Mouse (Mus musculus) cerebral cortex, adult 2 months (tissue): ENCODE measurements around the gene Ninj2.

Experiments
- WGBS: fragments of 180-500 bp; shearing (Covaris S2); methylation state at CpG from one replicate; pipeline ENCODE4 v1.1.7; 2018; 5-methylcytosine and 5-hydroxymethylcytosine counted together

Ninj2 gene

GRCm38 (mm10) chr6:120134748-120135147, 41.6 kb downstream of the Ninj2 start:
- 74% methylated on average over 4 of the region's 4 CpGs for WGBS

DNA sequence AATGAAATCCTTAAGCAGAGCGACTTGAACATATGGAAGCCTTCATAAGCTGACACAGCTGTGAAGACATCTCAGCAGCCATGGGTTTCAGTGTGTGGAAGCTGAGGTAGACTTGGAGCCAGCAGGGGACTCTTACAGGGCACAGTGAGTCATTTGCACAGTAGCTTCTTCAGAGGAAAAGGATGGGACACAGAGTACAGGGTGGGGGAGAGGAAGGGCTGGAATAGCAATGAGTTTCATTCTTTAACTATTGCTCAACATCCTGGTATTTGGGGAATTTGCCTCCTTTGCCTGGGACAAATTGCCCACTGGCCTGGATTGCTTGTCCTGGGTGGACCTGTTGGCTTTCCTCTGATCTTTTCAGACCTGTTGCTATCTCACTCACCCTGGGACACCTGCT, 52.3 kb downstream of the Ninj2 start:
- WGBS, result 46% methylated on average over 1 of the region's 1 CpGs

GRCm38 (mm10) chr6:120146676-120147075, 53.5 kb downstream of the Ninj2 start:
- 69% methylated on average over 10 of the region's 10 CpGs for whole genome bisulfite sequencing

GRCm38 (mm10) chr6:120147411-120147810, 54.3 kb downstream of the Ninj2 start:
- 78% methylated on average over 8 of the region's 8 CpGs for WGBS

DNA sequence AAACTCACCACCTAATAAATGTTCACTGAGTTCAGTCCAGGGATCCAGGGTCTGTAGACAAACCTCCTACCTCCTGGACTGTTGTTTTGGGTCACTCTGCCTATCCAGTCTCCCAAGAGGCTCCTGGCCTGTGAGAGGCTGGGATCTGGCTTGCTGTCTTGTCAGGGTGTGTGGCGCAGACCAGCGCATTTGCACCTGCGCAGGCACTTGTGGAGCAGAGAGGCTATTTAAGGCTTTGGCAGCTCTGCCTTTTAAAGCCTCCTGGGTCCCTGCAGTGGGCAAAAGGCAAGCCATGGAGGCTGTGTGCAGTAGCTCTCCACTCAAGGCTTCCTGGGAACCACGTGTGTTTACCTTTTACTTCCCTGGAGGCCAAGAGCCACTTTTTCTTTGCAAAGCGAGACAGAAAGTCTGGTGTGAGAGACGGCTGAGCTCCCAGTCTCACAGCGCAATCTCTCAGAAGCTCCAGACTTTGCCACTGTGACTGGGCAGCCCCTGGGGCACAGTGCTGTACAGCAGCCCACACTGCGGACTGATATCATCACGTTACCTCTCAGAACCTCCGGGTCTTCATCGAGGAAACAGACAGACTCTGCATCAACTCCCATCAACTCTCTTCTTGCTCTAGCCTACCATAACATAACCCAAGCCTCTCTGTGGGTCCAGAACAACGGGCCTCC, 55.7 kb downstream of the Ninj2 start:
- 97% methylated on average over 12 of the region's 12 CpGs for WGBS

DNA sequence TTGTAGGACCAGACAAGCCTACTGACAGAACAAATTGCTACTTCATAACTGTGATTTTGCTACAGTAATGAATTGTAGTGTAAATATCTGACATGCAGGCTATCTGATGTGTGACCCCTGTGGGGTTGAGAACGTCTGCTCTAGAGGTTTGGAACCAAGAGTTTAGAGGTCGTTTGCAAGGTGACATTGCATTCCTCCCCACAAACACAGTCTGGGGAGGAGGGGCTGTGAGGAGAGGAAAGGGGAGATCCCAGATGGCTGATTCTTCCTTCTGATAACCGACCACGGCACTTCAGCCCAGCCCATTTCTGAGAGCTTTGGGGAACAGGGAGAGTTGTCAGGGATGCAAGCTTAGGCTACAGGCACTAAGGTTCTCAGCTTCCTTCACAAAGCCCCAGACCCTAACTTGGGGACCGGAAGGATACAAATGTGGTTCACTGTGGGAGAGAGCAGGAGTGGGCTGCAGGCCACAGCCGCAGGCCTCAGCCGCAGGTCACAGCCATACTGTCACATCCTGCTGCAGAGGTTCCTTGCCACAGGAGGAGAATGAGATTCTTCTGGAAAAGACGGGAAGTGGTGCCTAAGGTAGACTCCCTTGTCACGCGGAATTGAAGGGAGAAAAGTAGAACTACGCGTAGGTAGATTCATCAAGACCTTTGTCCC, 56.4 kb downstream of the Ninj2 start:
- WGBS, result 88% methylated on average over 12 of the region's 12 CpGs

DNA sequence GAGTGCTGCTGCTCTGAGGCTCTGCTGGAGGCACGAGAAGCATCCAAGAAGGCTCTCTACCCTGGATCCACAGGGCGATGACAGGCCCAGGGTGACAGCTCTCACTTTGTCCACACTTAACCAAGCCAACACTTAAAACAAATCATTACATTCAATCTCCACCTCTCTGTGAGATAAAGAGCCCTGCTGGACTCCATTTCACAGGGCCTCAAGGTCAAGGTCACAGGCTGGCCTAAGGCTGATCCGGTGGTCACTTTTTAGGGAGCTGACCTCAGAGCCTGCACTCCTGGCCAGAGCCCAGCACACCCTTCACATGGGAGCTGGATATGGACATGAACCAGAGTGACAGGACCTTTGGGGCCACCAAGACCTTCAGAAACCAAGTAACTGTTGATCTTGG, 57.1 kb downstream of the Ninj2 start:
- 88% methylated on average over 3 of the region's 3 CpGs for WGBS

- 61% methylated on average over 3 of the region's 3 CpGs for WGBS
Observed at GRCm38 (mm10) chr6:120151616-120152053, 58.5 kb downstream of the Ninj2 start.

DNA sequence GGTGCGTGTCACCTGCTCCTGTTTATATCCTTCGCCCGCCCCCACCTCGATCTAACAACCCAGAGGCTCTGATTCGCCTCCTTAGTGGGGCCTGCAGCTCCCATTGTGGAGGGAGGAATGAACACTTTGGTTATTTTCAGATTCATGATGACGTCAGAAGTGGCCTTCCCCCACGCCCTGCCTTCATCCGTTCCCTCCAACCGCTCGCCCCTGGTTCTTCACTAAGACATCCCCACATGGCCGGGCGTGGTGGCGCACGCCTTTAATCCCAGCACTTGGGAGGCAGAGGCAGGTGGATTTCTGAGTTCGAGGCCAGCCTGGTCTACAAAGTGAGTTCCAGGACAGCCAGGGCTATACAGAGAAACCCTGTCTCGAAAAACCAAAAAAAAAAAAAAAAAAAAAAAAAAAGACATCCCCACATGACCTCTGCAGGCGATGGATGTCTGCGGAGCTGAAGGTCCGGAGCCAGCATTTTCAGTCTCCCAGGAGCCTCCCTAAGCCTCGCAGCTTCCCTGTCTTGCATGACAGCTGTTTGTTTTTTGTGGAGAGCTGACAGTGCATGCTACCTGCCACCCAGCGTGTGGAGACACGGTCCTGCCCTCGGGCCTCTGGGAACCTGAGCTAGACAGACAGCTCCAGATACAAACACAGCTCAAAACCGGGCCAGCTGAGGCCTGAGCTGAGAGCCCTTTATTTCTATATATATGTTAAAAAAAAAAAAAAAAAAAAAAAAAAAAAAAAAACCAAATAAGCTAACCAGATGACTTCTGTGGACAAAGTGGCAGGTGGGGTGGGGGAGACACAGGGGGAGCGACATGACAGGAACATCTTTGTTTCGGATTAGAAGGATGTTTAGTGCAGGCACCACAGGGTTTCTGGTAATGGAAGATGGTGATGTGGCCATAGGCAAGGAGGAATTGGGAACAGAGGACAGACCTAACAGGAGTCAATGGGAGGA, 59.9 kb downstream of the Ninj2 start:
- 79% methylated on average over 24 of the region's 26 CpGs for WGBS

DNA sequence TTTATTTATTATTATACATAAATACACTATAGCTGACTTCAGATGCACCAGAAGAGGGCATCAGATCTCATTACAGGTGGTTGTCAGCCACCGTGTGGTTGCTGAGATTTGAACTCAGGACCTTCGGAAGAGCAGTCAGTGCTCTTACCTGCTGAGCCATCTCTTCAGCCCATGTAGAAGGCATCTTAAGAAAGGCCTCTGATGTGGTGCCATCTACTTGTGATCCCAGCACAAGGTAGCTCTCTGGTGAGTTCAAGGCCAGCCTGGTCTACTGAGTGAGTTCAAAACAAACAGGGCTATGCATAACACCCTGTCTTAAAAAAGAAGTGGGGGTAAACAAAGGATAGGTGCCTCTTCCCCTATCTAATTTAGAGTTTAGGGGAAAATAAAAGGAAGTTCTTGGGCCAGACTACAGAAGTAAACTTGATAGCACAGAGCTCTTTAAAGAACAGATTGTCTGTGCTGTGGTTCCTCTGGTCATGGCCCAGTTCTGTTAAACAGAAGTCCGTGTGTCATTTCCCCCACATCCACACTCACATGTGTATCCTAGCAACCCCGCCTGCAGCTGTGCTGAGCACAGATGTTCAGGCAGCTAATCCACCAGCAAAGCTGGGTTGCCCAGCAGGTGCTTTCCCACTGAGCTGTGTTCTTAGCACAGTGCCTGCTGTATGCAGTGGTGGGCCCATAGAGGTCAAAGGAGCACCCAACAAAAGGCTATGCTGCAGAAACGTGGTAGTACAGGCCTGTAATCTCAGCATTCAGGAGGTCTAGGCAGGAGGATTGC, 61.6 kb downstream of the Ninj2 start:
- 70% methylated on average over 5 of the region's 5 CpGs for WGBS

GRCm38 (mm10) chr6:120155510-120155909, 62.4 kb downstream of the Ninj2 start:
- WGBS, result 74% methylated on average over 4 of the region's 4 CpGs

DNA sequence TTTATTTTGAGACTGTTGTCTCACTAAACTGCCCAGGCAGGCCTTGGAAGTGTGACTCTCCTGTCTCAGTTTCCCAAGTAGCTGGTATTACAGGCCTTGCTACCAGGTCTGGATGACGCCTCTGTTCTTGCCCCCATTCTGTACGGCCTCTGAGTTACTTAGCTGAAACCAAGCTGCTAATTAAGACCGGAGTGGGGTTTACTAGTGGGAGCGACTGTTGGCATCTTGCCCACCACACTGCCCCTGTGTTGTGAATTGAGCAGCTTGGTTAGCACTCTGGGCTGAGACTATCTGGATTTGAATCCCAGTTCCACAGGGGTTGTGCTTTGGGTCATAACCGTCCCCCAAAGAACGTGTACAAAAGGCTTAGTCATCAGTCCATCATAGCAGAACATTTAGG, 64.3 kb downstream of the Ninj2 start:
- 62% methylated on average over 6 of the region's 6 CpGs for WGBS

GRCm38 (mm10) chr6:120159133-120159901, 66.2 kb downstream of the Ninj2 start:
- WGBS, result 40% methylated on average over 9 of the region's 9 CpGs

- 87% methylated on average over 6 of the region's 6 CpGs for WGBS
Observed at GRCm38 (mm10) chr6:120162928-120163327, 69.8 kb downstream of the Ninj2 start.

DNA sequence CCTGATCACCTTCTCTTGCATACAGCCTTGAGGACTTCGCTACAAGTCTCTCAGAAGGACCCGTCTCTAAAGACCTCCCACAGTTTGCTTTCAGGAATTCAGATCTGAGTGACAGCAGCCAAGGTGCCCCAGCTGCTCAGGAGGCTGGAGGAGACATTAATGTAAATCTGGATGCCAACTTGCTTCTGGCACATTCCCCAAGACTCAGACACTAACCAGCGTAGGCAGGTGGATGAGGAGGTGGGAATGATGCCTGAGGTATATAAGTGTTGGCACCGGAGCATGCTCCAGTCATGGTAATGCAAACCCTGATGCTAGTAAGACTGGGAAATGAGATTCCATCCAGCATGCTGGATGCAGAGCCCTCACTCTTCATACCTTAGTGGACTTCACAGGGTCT, 71.6 kb downstream of the Ninj2 start:
- WGBS, result 58% methylated on average over 4 of the region's 4 CpGs

DNA sequence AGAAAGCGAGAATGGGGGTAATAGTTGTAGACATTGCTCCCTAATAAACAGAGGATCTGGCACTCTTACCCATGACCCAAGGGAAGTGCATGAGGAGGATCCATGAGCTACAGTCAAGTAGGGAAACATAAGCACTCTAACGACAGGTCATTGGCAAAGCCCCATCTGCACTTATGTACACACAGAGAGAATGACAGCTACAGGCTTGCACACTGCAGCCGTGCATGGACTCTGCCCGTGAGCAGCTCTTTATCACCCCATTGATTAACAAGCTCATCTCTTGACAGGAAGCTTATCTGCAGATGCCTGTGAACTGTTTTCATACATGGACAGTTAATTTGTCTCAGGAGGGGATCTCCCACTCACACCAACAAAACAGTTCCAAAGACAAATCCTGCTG, 74.4 kb downstream of the Ninj2 start:
- WGBS, result 83% methylated on average over 4 of the region's 4 CpGs

DNA sequence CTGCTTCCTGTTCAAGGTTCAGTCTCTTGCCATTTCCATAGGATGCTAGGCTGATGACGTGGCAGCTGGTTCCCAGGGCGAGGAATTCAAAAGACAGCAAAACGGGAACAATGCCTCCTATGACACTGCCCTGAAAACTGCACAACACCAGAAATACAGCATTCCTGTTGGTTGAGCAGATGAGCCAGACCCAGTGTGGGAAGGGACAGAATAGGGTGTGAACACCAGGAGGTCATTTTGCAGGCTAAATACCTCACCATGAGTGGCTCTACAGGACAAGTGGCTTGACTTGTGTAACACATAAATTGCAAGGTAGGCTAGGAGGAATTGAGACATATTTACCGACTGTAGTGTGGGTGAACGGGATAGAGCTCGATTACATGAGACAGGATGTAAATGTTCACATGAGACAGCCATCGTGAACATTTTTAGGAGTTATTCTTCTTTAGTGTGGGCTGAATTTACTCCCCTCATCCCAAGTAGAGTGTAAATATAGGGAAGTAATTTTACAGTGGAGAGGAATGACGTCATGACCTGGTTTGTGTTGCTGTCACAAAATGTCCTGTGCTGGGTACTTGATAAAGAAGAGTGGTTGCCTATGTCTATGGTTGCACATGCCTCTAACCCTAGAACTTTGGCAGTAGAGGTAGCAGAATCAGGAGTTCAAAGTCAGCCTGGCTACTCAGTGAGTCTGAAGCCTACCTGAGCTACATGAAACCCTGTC, 79.3 kb downstream of the Ninj2 start:
- 70% methylated on average over 8 of the region's 8 CpGs for WGBS

- WGBS, result 86% methylated on average over 6 of the region's 6 CpGs
Observed at GRCm38 (mm10) chr6:120174028-120174601, 81.0 kb downstream of the Ninj2 start.

- 79% methylated on average over 7 of the region's 7 CpGs for WGBS
Observed at GRCm38 (mm10) chr6:120174602-120175115, 81.5 kb downstream of the Ninj2 start.

- WGBS, result 95% methylated on average over 4 of the region's 4 CpGs
Observed at GRCm38 (mm10) chr6:120175650-120176049, 82.5 kb downstream of the Ninj2 start.
